Mouse (Mus musculus): ENCODE results near the gene Vdac1. TPM values are rescaled to one million over a fixed set of nuclear protein-coding genes. Genes with fewer than 3 reads are reported as not detected.

The Vdac1 gene
- total and polyA plus RNA-seq, 3 experiments, result 55.1 to 207 (median 127) TPM

GRCm38 (mm10) chr11:52337651-52338295 is 22.9 kb upstream of the Vdac1 start:
- Histone ChIP-seq H3K36me3 (replicated peaks) (no peaks in the 10 kb centered on the region), H3K9me3 (replicated peaks) (no peaks in the 10 kb centered on the region), H3K4me3 (ENCODE audit: low read depth, low read length) (no peak overlapping the region), H3K4me1 (ENCODE audit: insufficient read depth, low read depth, low read length) (no peaks in the 10 kb centered on the region), H3K27me3 (ENCODE audit: insufficient read depth, low read length) (peaks cover 24% of the 10 kb centered on the region)
- ATAC-seq (ENCODE audit: extremely low read depth, insufficient number of reproducible peaks, low FRiP score, poor library complexity, severe bottlenecking) (no peak), DNase-seq (ENCODE audit: low spot score) (no peak)
- TF ChIP-seq CTCF (IDR thresholded peaks at IDR 0.05; ENCODE audit: low read depth, low read length), result no peak
- no peak for TF ChIP-seq TAL1 (conservative IDR thresholded peaks at IDR 0.05; ENCODE audit: low read depth, low read length)
- TF ChIP-seq GATA2 (IDR thresholded peaks at IDR 0.05; ENCODE audit: borderline replicate concordance, low read depth, low read length), result no peak
- no peak for TF ChIP-seq GATA1 (IDR thresholded peaks at IDR 0.05; ENCODE audit: borderline replicate concordance, low read length)
- no peak for TF ChIP-seq POLR2AphosphoS5 (IDR thresholded peaks at IDR 0.05; ENCODE audit: insufficient replicate concordance, low read depth, low read length)

GRCm38 (mm10) chr11:52338351-52338750 is 22.3 kb upstream of the Vdac1 start:
- 0 out of 2 replicates have a peak, but pooled peaks cover 2% of the 10 kb centered on the region for H3K4me1 ChIP-seq (ENCODE audit: insufficient read depth, low read depth, low read length)

GRCm38 (mm10) chr11:52339098-52339497 is 21.6 kb upstream of the Vdac1 start:
- Histone ChIP-seq H3K9me3 (replicated peaks) (no peaks in the 10 kb centered on the region), H3K4me3 (ENCODE audit: low read depth, low read length) (no peak overlapping the region), H3K4me1 (ENCODE audit: insufficient read depth, low read depth, low read length) (0 out of 2 replicates have a peak, but pooled peaks cover 3% of the 10 kb centered on the region), H3K36me3 (replicated peaks) (no peaks in the 10 kb centered on the region), H3K27me3 (ENCODE audit: insufficient read depth, low read length) (peaks cover 19% of the 10 kb centered on the region)
- DNase-seq (ENCODE audit: low spot score) (no peak), ATAC-seq (ENCODE audit: extremely low read depth, insufficient number of reproducible peaks, low FRiP score, poor library complexity, severe bottlenecking) (no peak)
- TF ChIP-seq GATA1 (IDR thresholded peaks at IDR 0.05; ENCODE audit: borderline replicate concordance, low read length), result no peak
- TF ChIP-seq CTCF (IDR thresholded peaks at IDR 0.05; ENCODE audit: low read depth, low read length), result no peak
- TF ChIP-seq TAL1 (conservative IDR thresholded peaks at IDR 0.05; ENCODE audit: low read depth, low read length), result no peak
- TF ChIP-seq POLR2AphosphoS5 (IDR thresholded peaks at IDR 0.05; ENCODE audit: insufficient replicate concordance, low read depth, low read length), result no peak
- TF ChIP-seq GATA2 (IDR thresholded peaks at IDR 0.05; ENCODE audit: borderline replicate concordance, low read depth, low read length), result no peak

More at GRCm38 (mm10) chr11:52338351-52338750, 22.3 kb upstream of the Vdac1 start:
- ATAC-seq (ENCODE audit: extremely low read depth, insufficient number of reproducible peaks, low FRiP score, poor library complexity, severe bottlenecking) (no peak), DNase-seq (ENCODE audit: low spot score) (no peak)
- H3K36me3 ChIP-seq (replicated peaks), result no peaks in the 10 kb centered on the region
- H3K27me3 ChIP-seq (ENCODE audit: insufficient read depth, low read length), result peaks cover 24% of the 10 kb centered on the region
- H3K9me3 ChIP-seq (replicated peaks), result no peaks in the 10 kb centered on the region
- TF ChIP-seq GATA2 (IDR thresholded peaks at IDR 0.05; ENCODE audit: borderline replicate concordance, low read depth, low read length) (no peak), GATA1 (IDR thresholded peaks at IDR 0.05; ENCODE audit: borderline replicate concordance, low read length) (no peak), POLR2AphosphoS5 (IDR thresholded peaks at IDR 0.05; ENCODE audit: insufficient replicate concordance, low read depth, low read length) (no peak)
- H3K4me3 ChIP-seq (ENCODE audit: low read depth, low read length), result no peak overlapping the region

- 0 out of 2 replicates have a peak, but pooled peaks cover 3% of the 10 kb centered on the region for H3K4me1 ChIP-seq (ENCODE audit: insufficient read depth, low read depth, low read length)
- ATAC-seq (ENCODE audit: extremely low read depth, insufficient number of reproducible peaks, low FRiP score, poor library complexity, severe bottlenecking) (no peak), DNase-seq (ENCODE audit: low spot score) (no peak)
- no peaks in the 10 kb centered on the region for H3K9me3 ChIP-seq (replicated peaks)
- peaks cover 19% of the 10 kb centered on the region for H3K27me3 ChIP-seq (ENCODE audit: insufficient read depth, low read length)
- no peaks in the 10 kb centered on the region for H3K36me3 ChIP-seq (replicated peaks)
- no peak for TF ChIP-seq GATA2 (IDR thresholded peaks at IDR 0.05; ENCODE audit: borderline replicate concordance, low read depth, low read length)
- no peak for TF ChIP-seq POLR2AphosphoS5 (IDR thresholded peaks at IDR 0.05; ENCODE audit: insufficient replicate concordance, low read depth, low read length)
- no peak for TF ChIP-seq TAL1 (conservative IDR thresholded peaks at IDR 0.05; ENCODE audit: low read depth, low read length)
- TF ChIP-seq GATA1 (IDR thresholded peaks at IDR 0.05; ENCODE audit: borderline replicate concordance, low read length), result no peak
- TF ChIP-seq CTCF (IDR thresholded peaks at IDR 0.05; ENCODE audit: low read depth, low read length), result no peak
- no peak overlapping the region for H3K4me3 ChIP-seq (ENCODE audit: low read depth, low read length)
Measured at GRCm38 (mm10) chr11:52339512-52339911, 21.1 kb upstream of the Vdac1 start.

GRCm38 (mm10) chr11:52340123-52340864 is 20.4 kb upstream of the Vdac1 start:
- H3K36me3 ChIP-seq (replicated peaks), result no peaks in the 10 kb centered on the region
- peaks cover 19% of the 10 kb centered on the region for H3K27me3 ChIP-seq (ENCODE audit: insufficient read depth, low read length)
- no peak overlapping the region for H3K4me3 ChIP-seq (ENCODE audit: low read depth, low read length)
- ATAC-seq (ENCODE audit: extremely low read depth, insufficient number of reproducible peaks, low FRiP score, poor library complexity, severe bottlenecking) (no peak), DNase-seq (ENCODE audit: low spot score) (no peak)
- TF ChIP-seq GATA2 (IDR thresholded peaks at IDR 0.05; ENCODE audit: borderline replicate concordance, low read depth, low read length), result no peak
- TF ChIP-seq GATA1 (IDR thresholded peaks at IDR 0.05; ENCODE audit: borderline replicate concordance, low read length), result no peak
- no peak for TF ChIP-seq POLR2AphosphoS5 (IDR thresholded peaks at IDR 0.05; ENCODE audit: insufficient replicate concordance, low read depth, low read length)
- no peak for TF ChIP-seq TAL1 (conservative IDR thresholded peaks at IDR 0.05; ENCODE audit: low read depth, low read length)
- TF ChIP-seq CTCF (IDR thresholded peaks at IDR 0.05; ENCODE audit: low read depth, low read length), result no peak
- H3K9me3 ChIP-seq (replicated peaks), result no peaks in the 10 kb centered on the region
- peaks cover 9% of the 10 kb centered on the region for H3K4me1 ChIP-seq (ENCODE audit: insufficient read depth, low read depth, low read length)

GRCm38 (mm10) chr11:52341001-52341400 is 19.7 kb upstream of the Vdac1 start:
- DNase-seq (ENCODE audit: low spot score) (no peak), ATAC-seq (ENCODE audit: extremely low read depth, insufficient number of reproducible peaks, low FRiP score, poor library complexity, severe bottlenecking) (no peak)
- TF ChIP-seq CTCF (IDR thresholded peaks at IDR 0.05; ENCODE audit: low read depth, low read length), result no peak
- no peak for TF ChIP-seq GATA1 (IDR thresholded peaks at IDR 0.05; ENCODE audit: borderline replicate concordance, low read length)
- TF ChIP-seq GATA2 (IDR thresholded peaks at IDR 0.05; ENCODE audit: borderline replicate concordance, low read depth, low read length), result no peak
- TF ChIP-seq POLR2AphosphoS5 (IDR thresholded peaks at IDR 0.05; ENCODE audit: insufficient replicate concordance, low read depth, low read length), result no peak
- TF ChIP-seq TAL1 (conservative IDR thresholded peaks at IDR 0.05; ENCODE audit: low read depth, low read length), result no peak
- Histone ChIP-seq H3K36me3 (replicated peaks) (no peaks in the 10 kb centered on the region), H3K9me3 (replicated peaks) (no peaks in the 10 kb centered on the region), H3K4me3 (ENCODE audit: low read depth, low read length) (no peak overlapping the region), H3K27me3 (ENCODE audit: insufficient read depth, low read length) (peaks cover 19% of the 10 kb centered on the region), H3K4me1 (ENCODE audit: insufficient read depth, low read depth, low read length) (peaks cover 16% of the 10 kb centered on the region)
